In the genomic region with DNA sequence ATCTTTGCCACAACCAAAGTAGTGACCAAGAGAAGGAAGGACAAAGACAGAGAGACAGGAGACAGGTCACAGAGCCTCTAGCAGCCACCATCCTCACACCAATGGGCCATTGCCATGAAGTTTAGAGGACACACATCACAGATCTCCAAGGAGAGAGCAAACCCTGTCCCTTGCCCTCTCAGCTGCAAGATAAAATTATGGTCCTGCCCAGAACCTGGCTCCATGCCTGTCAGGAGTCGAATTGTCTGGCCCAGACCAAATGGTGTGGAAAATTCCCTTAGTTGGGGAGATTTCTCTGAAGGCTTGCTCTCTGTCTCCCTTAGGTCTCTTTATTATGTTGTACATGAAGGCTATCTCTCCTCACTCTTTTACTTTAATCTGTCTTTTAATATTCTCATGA, we compare ENCODE assay signal across 25 mouse cellular contexts.
DNase-seq lines count a peak whose midpoint lies in the region; ATAC-seq lines count a peak whose summit lies in the region.
"Had no signal": no experiment of that assay in that cellular context is flagged by ENCODE, and none has a peak within 500 bp of the region (broad histone marks: within the 10 kb centered on the region; RNA-seq: fewer than 3 reads in every experiment).

No protein-coding gene starts in this region.

- DNase-seq in heart, embryonic 10.5 days (ENCODE audit: low spot score), result peak; percentile 39
- no peak for DNase-seq in heart, postnatal 10 days
- DNase-seq in limb, embryonic 10.5 days (ENCODE audit: low spot score), result no peak
- DNase-seq in kidney, adult 9 months, result peak; percentile 34
- no peak for DNase-seq in lung, postnatal 36 days
- DNase-seq: B cell, adult 2 months; cerebellum, adult 9-10 months; heart, postnatal 36 days; layer of hippocampus, adult 9-11 months; lung, adult 18-20 months; lung, postnatal 10 days; thymus, postnatal 25 days had no signal

- no peaks in the 10 kb centered on the region for H3K4me1 ChIP-seq in heart, embryonic 10.5 days
- peaks cover 6% of the 10 kb centered on the region for H3K4me1 ChIP-seq in limb, embryonic 13.5 days
- H3K4me1 ChIP-seq in limb, embryonic 10.5 days, result no peaks in the 10 kb centered on the region
- H3K4me1 ChIP-seq: liver, embryonic 12.5 days; midbrain, embryonic 12.5 days; stomach, embryonic 15.5 days had no signal

- H3K9ac ChIP-seq in limb, embryonic 13.5 days, result no peak overlapping the region
- H3K9ac ChIP-seq: heart, embryonic 13.5 days; hindbrain, embryonic 14.5 days; liver, embryonic 12.5 days; midbrain, embryonic 12.5 days; stomach, embryonic 15.5 days had no signal

- intact Hi-C loops in heart, postnatal 10 days (cut with DNase I), result no loop called here

- H3K27ac ChIP-seq in heart, embryonic 10.5 days, result no peak overlapping the region
- 0 out of 2 replicates have a peak overlapping the region, but pooled peaks have one; percentile 3 for H3K27ac ChIP-seq in limb, embryonic 13.5 days
- no peak overlapping the region for H3K27ac ChIP-seq in limb, embryonic 10.5 days
- H3K27ac ChIP-seq: heart, embryonic 13.5 days; hindbrain, embryonic 14.5 days; left cerebral cortex, adult 2 months; liver, embryonic 12.5 days; midbrain, embryonic 12.5 days; stomach, embryonic 15.5 days had no signal

- no peak overlapping the region for H3K4me2 ChIP-seq in limb, embryonic 13.5 days (replicated peaks)
- H3K4me2 ChIP-seq: heart, embryonic 13.5 days; hindbrain, embryonic 14.5 days; liver, embryonic 12.5 days; midbrain, embryonic 12.5 days; stomach, embryonic 15.5 days had no signal

- ATAC-seq in limb, embryonic 13.5 days (ENCODE audit: low FRiP score, low read depth), result no peak
- no peak for ATAC-seq in cerebellum, adult (ENCODE audit: insufficient number of reproducible peaks, low FRiP score, low TSS enrichment)
- ATAC-seq: forebrain, embryonic 14.5 days; inflammation-experienced regulatory T-cells, adult 6 months; liver, embryonic 12.5 days; Patski had no signal

- no peaks in the 10 kb centered on the region for H3K36me3 ChIP-seq in heart, embryonic 10.5 days
- no peaks in the 10 kb centered on the region for H3K36me3 ChIP-seq in limb, embryonic 13.5 days
- H3K36me3 ChIP-seq in limb, embryonic 10.5 days, result no peaks in the 10 kb centered on the region
- H3K36me3 ChIP-seq: G1E; heart, embryonic 13.5 days; liver, embryonic 12.5 days; midbrain, embryonic 12.5 days; stomach, embryonic 15.5 days had no signal

- 56% methylated on average over 1 of the region's 1 CpGs for WGBS in heart, embryonic 10.5 days
- WGBS in limb, embryonic 13.5 days, result 67% methylated on average over 1 of the region's 1 CpGs
- WGBS in limb, embryonic 10.5 days, result 81% methylated on average over 1 of the region's 1 CpGs

- no peak overlapping the region for H3K4me3 ChIP-seq in heart, embryonic 10.5 days
- no peak overlapping the region for H3K4me3 ChIP-seq in limb, embryonic 13.5 days
- H3K4me3 ChIP-seq in limb, embryonic 10.5 days, result no peak overlapping the region
- H3K4me3 ChIP-seq: heart, embryonic 13.5 days; left cerebral cortex, adult 2 months; liver, embryonic 12.5 days; midbrain, embryonic 12.5 days; stomach, embryonic 15.5 days had no signal

- H3K27me3 ChIP-seq in heart, embryonic 10.5 days (ENCODE audit: insufficient read depth, poor library complexity, severe bottlenecking), result no peaks in the 10 kb centered on the region
- H3K27me3 ChIP-seq in limb, embryonic 13.5 days, result no peaks in the 10 kb centered on the region
- no peaks in the 10 kb centered on the region for H3K27me3 ChIP-seq in limb, embryonic 10.5 days (ENCODE audit: low read depth, poor library complexity, severe bottlenecking)
- H3K27me3 ChIP-seq: CH12.LX; liver, embryonic 12.5 days; midbrain, embryonic 12.5 days; Patski; stomach, embryonic 15.5 days had no signal

- H3K9me3 ChIP-seq in heart, embryonic 10.5 days, result no peaks in the 10 kb centered on the region
- no peaks in the 10 kb centered on the region for H3K9me3 ChIP-seq in limb, embryonic 13.5 days
- H3K9me3 ChIP-seq in limb, embryonic 10.5 days (replicated peaks), result no peaks in the 10 kb centered on the region
- H3K9me3 ChIP-seq: G1E; heart, embryonic 13.5 days; liver, embryonic 12.5 days; midbrain, embryonic 12.5 days; stomach, embryonic 15.5 days had no signal

Comparison
In these comparisons a context has a peak if more than half of its experiments do, and no peak if none do; other contexts are left out.
1. DNase-seq: peak in heart, embryonic 10.5 days (single experiment) and kidney, adult 9 months (single experiment); none in heart, postnatal 10 days (0 of 2), limb, embryonic 10.5 days (single experiment) and lung, postnatal 36 days (single experiment).